Mouse (Mus musculus): ENCODE results near the gene Themis3. TPM values are rescaled to one million over a fixed set of nuclear protein-coding genes. Genes with fewer than 3 reads are reported as not detected.
A peak's percentile ranks its signal among the peaks of the same experiment; 100 is the strongest.

Themis3 gene
- polyA plus RNA-seq, 1 experiment from 2014 or later = not detected

DNA sequence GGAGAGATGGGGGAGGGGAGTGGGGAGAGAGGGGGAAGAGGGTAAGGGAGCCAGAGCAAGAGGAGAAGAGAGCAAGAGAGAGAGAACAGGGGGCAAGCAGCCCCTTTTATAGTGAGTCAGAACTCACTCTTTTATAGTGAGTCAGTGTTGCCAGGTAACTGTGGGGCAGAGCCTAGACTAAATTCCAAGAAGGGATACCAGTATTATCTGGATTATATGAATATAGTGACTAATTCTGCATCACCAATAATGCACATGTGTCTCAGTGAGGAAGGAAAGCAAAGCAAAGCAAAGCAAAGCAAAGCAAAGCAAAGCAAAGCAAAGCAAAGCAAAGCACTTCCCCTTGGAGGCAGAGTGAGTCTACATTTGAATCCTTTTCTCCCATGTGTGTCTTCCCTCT, 835 bp upstream of the Themis3 start:
- no peak overlapping the region for H3K4me2 ChIP-seq (replicated peaks; ENCODE audit: low read depth, low read length)
- no peaks in the 10 kb centered on the region for H3K27me3 ChIP-seq (ENCODE audit: control insufficient read depth, insufficient read depth, low read length)
- no peaks in the 10 kb centered on the region for H3K36me3 ChIP-seq (ENCODE audit: control insufficient read depth, insufficient read depth, low read length)
- no peak for ATAC-seq (ENCODE audit: low FRiP score)
- no peak overlapping the region for H3K27ac ChIP-seq (ENCODE audit: low read depth, low read length)
- H3K9me3 ChIP-seq (ENCODE audit: control insufficient read depth, low read length) = no peaks in the 10 kb centered on the region
- H3K4me3 ChIP-seq (ENCODE audit: low read depth, low read length) = no peak overlapping the region
- H3K9ac ChIP-seq (ENCODE audit: low read depth, low read length) = no peak overlapping the region
- no peaks in the 10 kb centered on the region for H3K4me1 ChIP-seq (replicated peaks; ENCODE audit: control insufficient read depth, insufficient read depth, low read length)
- DNase-seq (ENCODE audit: low spot score) = no peak

DNA sequence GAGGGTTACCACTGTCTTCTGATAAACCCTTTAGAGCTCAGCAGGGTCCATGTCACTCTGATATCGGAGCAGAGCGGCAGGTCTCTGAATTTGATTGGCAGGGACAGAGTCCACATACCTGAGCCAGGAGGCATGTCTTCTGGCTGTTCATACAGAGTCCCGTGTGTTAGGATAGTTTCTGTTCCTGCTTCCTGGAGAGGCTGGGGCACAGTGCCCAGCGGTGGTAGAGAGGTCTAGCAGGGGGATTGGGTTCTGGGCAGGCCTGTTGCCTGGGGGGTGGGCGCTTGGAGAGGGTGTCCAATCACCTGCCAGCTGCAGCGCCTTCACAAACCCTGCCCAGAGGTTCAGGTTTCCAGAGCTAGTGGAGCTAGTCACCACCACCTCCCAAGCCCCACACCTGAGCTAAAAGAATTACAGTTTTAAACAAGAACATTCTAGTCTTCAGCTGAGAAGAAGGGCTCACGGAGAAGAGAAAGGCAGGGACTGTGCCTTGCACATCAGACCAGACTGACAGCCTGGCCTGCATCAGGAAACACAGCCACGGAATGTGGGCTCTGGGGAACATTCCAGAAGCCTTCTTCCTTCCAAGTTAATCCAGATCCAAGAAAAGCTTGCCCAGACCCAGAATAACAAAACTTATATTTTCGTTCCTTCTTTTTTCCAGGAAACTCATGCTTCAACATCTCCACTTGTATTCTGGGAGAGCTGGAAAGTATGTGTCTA, 3.9 kb downstream of the Themis3 start:
- WGBS = 74% methylated on average over 9 of the region's 9 CpGs
- H3K27me3 ChIP-seq (ENCODE audit: control insufficient read depth, insufficient read depth, low read length) = no peaks in the 10 kb centered on the region
- H3K27ac ChIP-seq (ENCODE audit: low read depth, low read length) = no peak overlapping the region
- H3K9me3 ChIP-seq (ENCODE audit: control insufficient read depth, low read length) = no peaks in the 10 kb centered on the region
- H3K9ac ChIP-seq (ENCODE audit: low read depth, low read length) = no peak overlapping the region
- H3K4me3 ChIP-seq (ENCODE audit: low read depth, low read length) = no peak overlapping the region
- no peaks in the 10 kb centered on the region for H3K4me1 ChIP-seq (replicated peaks; ENCODE audit: control insufficient read depth, insufficient read depth, low read length)
- DNase-seq (ENCODE audit: low spot score) (no peak), ATAC-seq (ENCODE audit: low FRiP score) (no peak)
- H3K36me3 ChIP-seq (ENCODE audit: control insufficient read depth, insufficient read depth, low read length) = no peaks in the 10 kb centered on the region
- no peak overlapping the region for H3K4me2 ChIP-seq (replicated peaks; ENCODE audit: low read depth, low read length)

DNA sequence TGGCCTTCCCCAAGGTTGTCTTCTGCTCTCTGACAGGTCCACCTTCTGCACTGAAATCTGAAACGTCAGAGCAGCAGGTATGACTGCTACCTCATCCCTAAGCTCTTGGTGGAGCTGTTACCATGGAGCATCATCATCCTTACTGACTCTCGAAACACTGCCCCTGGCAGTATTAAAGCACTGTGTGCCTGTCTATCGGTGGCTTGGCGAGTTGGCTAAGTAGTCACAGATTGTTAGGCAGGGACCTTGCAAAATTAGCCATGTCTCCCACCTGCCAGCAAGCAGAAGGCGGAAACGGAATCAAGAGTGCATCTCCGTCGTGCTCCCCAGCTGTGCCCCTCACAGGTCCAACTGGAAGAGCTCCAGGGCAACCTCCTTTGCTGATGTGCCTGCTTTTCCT, 4.6 kb downstream of the Themis3 start:
- no peak for ATAC-seq (ENCODE audit: low FRiP score)
- Histone ChIP-seq H3K4me1 (replicated peaks; ENCODE audit: control insufficient read depth, insufficient read depth, low read length) (no peaks in the 10 kb centered on the region), H3K4me3 (ENCODE audit: low read depth, low read length) (no peak overlapping the region), H3K36me3 (ENCODE audit: control insufficient read depth, insufficient read depth, low read length) (no peaks in the 10 kb centered on the region), H3K9ac (ENCODE audit: low read depth, low read length) (no peak overlapping the region), H3K4me2 (replicated peaks; ENCODE audit: low read depth, low read length) (no peak overlapping the region), H3K27ac (ENCODE audit: low read depth, low read length) (no peak overlapping the region), H3K27me3 (ENCODE audit: control insufficient read depth, insufficient read depth, low read length) (no peaks in the 10 kb centered on the region), H3K9me3 (ENCODE audit: control insufficient read depth, low read length) (no peaks in the 10 kb centered on the region)
- 77% methylated on average over 8 of the region's 8 CpGs for WGBS
- DNase-seq (ENCODE audit: low spot score) = no peak

GRCm38 (mm10) chr17:66586741-66587140, 7.7 kb downstream of the Themis3 start:
- no peak overlapping the region for H3K27ac ChIP-seq (ENCODE audit: low read depth, low read length)
- H3K9me3 ChIP-seq (ENCODE audit: control insufficient read depth, low read length) = no peaks in the 10 kb centered on the region
- no peak overlapping the region for H3K4me2 ChIP-seq (replicated peaks; ENCODE audit: low read depth, low read length)
- H3K4me3 ChIP-seq (ENCODE audit: low read depth, low read length) = no peak overlapping the region
- DNase-seq (ENCODE audit: low spot score) (no peak), ATAC-seq (ENCODE audit: low FRiP score) (no peak)
- H3K27me3 ChIP-seq (ENCODE audit: control insufficient read depth, insufficient read depth, low read length) = no peaks in the 10 kb centered on the region
- H3K4me1 ChIP-seq (replicated peaks; ENCODE audit: control insufficient read depth, insufficient read depth, low read length) = no peaks in the 10 kb centered on the region
- H3K36me3 ChIP-seq (ENCODE audit: control insufficient read depth, insufficient read depth, low read length) = no peaks in the 10 kb centered on the region
- H3K9ac ChIP-seq (ENCODE audit: low read depth, low read length) = no peak overlapping the region
- WGBS = 92% methylated on average over 10 of the region's 10 CpGs

- 89% methylated on average over 13 of the region's 13 CpGs for WGBS
- H3K27ac ChIP-seq (ENCODE audit: low read depth, low read length) = no peak overlapping the region
- no peaks in the 10 kb centered on the region for H3K27me3 ChIP-seq (ENCODE audit: control insufficient read depth, insufficient read depth, low read length)
- ATAC-seq (ENCODE audit: low FRiP score) = no peak
- no peak overlapping the region for H3K9ac ChIP-seq (ENCODE audit: low read depth, low read length)
- H3K9me3 ChIP-seq (ENCODE audit: control insufficient read depth, low read length) = no peaks in the 10 kb centered on the region
- H3K4me2 ChIP-seq (replicated peaks; ENCODE audit: low read depth, low read length) = no peak overlapping the region
- H3K4me1 ChIP-seq (replicated peaks; ENCODE audit: control insufficient read depth, insufficient read depth, low read length) = no peaks in the 10 kb centered on the region
- no peak for DNase-seq (ENCODE audit: low spot score)
- H3K4me3 ChIP-seq (ENCODE audit: low read depth, low read length) = no peak overlapping the region
- H3K36me3 ChIP-seq (ENCODE audit: control insufficient read depth, insufficient read depth, low read length) = no peaks in the 10 kb centered on the region
Measured at GRCm38 (mm10) chr17:66586078-66586477, 8.3 kb downstream of the Themis3 start.

DNA sequence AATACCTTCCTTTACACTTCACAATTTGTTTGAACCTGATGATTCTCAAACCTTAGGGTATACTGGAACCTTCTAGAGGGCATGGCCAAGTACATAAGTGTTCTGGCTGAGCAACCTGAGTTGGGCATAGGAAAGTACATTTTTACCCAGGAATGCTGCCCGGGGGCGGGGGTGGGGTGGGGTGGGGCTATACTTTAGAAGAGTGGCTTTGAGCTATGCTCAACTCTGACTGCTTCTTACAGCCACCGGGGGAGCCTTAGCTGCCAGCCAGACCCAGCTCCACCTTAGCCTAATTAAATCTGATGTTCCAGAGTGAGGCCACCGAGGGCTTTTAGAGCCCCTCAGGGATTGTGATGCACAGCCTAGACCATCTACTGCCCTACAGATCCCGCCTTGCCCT, 13.4 kb downstream of the Themis3 start:
- WGBS = 79% methylated on average over 5 of the region's 5 CpGs
- ATAC-seq (ENCODE audit: low FRiP score) (no peak), DNase-seq (ENCODE audit: low spot score) (no peak)
- H3K27me3 ChIP-seq (ENCODE audit: control insufficient read depth, insufficient read depth, low read length) = no peaks in the 10 kb centered on the region
- H3K9me3 ChIP-seq (ENCODE audit: control insufficient read depth, low read length) = no peaks in the 10 kb centered on the region
- no peak overlapping the region for H3K9ac ChIP-seq (ENCODE audit: low read depth, low read length)
- H3K27ac ChIP-seq (ENCODE audit: low read depth, low read length) = no peak overlapping the region
- no peak overlapping the region for H3K4me2 ChIP-seq (replicated peaks; ENCODE audit: low read depth, low read length)
- H3K4me3 ChIP-seq (ENCODE audit: low read depth, low read length) = no peak overlapping the region
- H3K36me3 ChIP-seq (ENCODE audit: control insufficient read depth, insufficient read depth, low read length) = no peaks in the 10 kb centered on the region
- H3K4me1 ChIP-seq (replicated peaks; ENCODE audit: control insufficient read depth, insufficient read depth, low read length) = no peaks in the 10 kb centered on the region

DNA sequence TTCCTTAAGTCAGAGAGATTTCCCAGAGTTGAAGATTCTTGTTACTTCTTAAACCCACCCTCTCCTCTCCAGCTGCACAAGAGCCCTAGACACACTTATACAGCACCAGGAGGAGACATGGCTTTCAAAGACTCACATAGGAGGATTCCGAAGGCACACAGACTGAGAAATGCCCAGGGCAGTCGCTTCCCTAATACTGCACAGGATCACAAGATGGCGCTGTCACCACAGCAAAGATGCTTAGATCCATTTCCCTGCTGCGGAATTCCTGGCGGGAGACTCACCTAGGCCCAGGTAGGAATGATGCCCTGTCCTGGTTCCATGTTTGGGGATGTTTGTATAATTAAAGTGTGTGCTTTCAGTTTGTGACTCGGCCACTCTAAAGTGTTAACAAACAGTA, 16.4 kb downstream of the Themis3 start:
- H3K9ac ChIP-seq (ENCODE audit: low read depth, low read length) = no peak overlapping the region
- H3K9me3 ChIP-seq (ENCODE audit: control insufficient read depth, low read length) = no peaks in the 10 kb centered on the region
- H3K4me1 ChIP-seq (replicated peaks; ENCODE audit: control insufficient read depth, insufficient read depth, low read length) = no peaks in the 10 kb centered on the region
- no peaks in the 10 kb centered on the region for H3K27me3 ChIP-seq (ENCODE audit: control insufficient read depth, insufficient read depth, low read length)
- peak; percentile 38; the same call in 1 of the 2 replicates for ATAC-seq (ENCODE audit: low FRiP score)
- no peaks in the 10 kb centered on the region for H3K36me3 ChIP-seq (ENCODE audit: control insufficient read depth, insufficient read depth, low read length)
- no peak overlapping the region for H3K4me2 ChIP-seq (replicated peaks; ENCODE audit: low read depth, low read length)
- DNase-seq (ENCODE audit: low spot score) = peak; percentile 72
- no peak overlapping the region for H3K27ac ChIP-seq (ENCODE audit: low read depth, low read length)
- 20% methylated on average over 6 of the region's 6 CpGs for WGBS
- H3K4me3 ChIP-seq (ENCODE audit: low read depth, low read length) = no peak overlapping the region

DNA sequence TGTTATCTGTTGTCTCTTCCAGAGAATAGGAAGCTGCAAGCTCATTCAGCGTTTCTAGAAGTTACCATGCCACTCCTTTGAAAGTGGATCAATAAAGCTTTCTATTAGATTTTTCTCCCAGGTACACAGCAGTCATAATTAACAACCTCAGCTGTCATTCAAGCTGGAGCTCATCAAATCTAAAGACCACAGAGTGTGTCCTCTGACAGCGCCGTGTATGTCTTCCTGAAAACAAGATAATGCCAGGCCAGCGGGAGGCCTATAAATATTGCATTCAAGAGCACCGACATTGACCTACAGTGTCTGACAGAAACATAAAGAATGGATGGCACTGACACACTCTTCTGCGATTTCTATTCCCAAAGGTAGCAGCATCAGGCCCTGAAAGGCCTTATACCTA, 16.9 kb downstream of the Themis3 start:
- DNase-seq (ENCODE audit: low spot score) (no peak), ATAC-seq (ENCODE audit: low FRiP score) (0 out of 2 replicates have a peak, but pooled peaks have one; percentile 14)
- H3K27me3 ChIP-seq (ENCODE audit: control insufficient read depth, insufficient read depth, low read length) = no peaks in the 10 kb centered on the region
- no peak overlapping the region for H3K27ac ChIP-seq (ENCODE audit: low read depth, low read length)
- WGBS = 71% methylated on average over 6 of the region's 6 CpGs
- no peaks in the 10 kb centered on the region for H3K4me1 ChIP-seq (replicated peaks; ENCODE audit: control insufficient read depth, insufficient read depth, low read length)
- H3K9ac ChIP-seq (ENCODE audit: low read depth, low read length) = no peak overlapping the region
- H3K9me3 ChIP-seq (ENCODE audit: control insufficient read depth, low read length) = no peaks in the 10 kb centered on the region
- no peak overlapping the region for H3K4me2 ChIP-seq (replicated peaks; ENCODE audit: low read depth, low read length)
- H3K36me3 ChIP-seq (ENCODE audit: control insufficient read depth, insufficient read depth, low read length) = no peaks in the 10 kb centered on the region
- no peak overlapping the region for H3K4me3 ChIP-seq (ENCODE audit: low read depth, low read length)

- Histone ChIP-seq H3K4me1 (replicated peaks; ENCODE audit: control insufficient read depth, insufficient read depth, low read length) (no peaks in the 10 kb centered on the region), H3K9me3 (ENCODE audit: control insufficient read depth, low read length) (no peaks in the 10 kb centered on the region), H3K9ac (ENCODE audit: low read depth, low read length) (no peak overlapping the region), H3K4me3 (ENCODE audit: low read depth, low read length) (no peak overlapping the region), H3K27me3 (ENCODE audit: control insufficient read depth, insufficient read depth, low read length) (no peaks in the 10 kb centered on the region), H3K4me2 (replicated peaks; ENCODE audit: low read depth, low read length) (no peak overlapping the region), H3K27ac (ENCODE audit: low read depth, low read length) (no peak overlapping the region), H3K36me3 (ENCODE audit: control insufficient read depth, insufficient read depth, low read length) (no peaks in the 10 kb centered on the region)
- DNase-seq (ENCODE audit: low spot score) (no peak), ATAC-seq (ENCODE audit: low FRiP score) (no peak)
- 85% methylated on average over 4 of the region's 4 CpGs for WGBS
Measured at GRCm38 (mm10) chr17:66572677-66573060, 21.8 kb downstream of the Themis3 start.

Measured in hindbrain, embryonic 11.5 days (tissue).